Mouse (Mus musculus): ENCODE measurements at regions not wholly inside any gene's neighbourhood (a gene's known extent, or its start where the extent isn't known, plus 50 kb on each side); places are given as distances from the start of the nearest gene placed in this dataset.

DNA sequence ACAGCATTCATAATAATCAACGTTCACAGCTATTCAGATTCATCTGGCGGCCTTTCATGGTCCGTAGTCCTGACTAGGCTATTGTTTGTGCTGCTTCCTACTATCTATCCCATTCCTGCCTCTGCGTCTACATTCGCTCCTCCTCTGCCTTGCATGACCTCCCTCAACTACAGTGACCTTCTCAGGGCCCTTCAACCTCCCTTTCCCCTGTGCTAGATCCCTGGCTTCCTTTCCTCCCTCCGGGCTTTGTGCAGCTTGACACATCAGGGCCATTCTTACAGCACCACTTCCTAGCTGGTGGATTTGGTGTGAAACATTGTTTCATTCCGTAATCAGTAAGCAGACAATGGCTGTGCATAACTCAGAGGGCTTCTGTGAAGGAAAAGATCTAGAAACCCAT lies 65.6 kb downstream of the Ppp1r3c start:
- H3K4me2 ChIP-seq (ENCODE audit: low read length), result no peak overlapping the region
- no peaks in the 10 kb centered on the region for H3K36me3 ChIP-seq (ENCODE audit: insufficient read depth, low read length)
- H3K9me3 ChIP-seq (replicated peaks; ENCODE audit: low read length), result no peaks in the 10 kb centered on the region
- H3K27ac ChIP-seq, result no peak overlapping the region
- ATAC-seq (replicated peaks; ENCODE audit: low FRiP score, low read depth) (no peak), DNase-seq (ENCODE audit: low spot score) (no peak)
- no peak overlapping the region for H3K4me3 ChIP-seq (replicated peaks; ENCODE audit: low read depth, low read length)
- no peaks in the 10 kb centered on the region for H3K4me1 ChIP-seq (replicated peaks; ENCODE audit: insufficient read depth, low read length)
- H3K9ac ChIP-seq (ENCODE audit: low read depth, low read length), result no peak overlapping the region
- no peaks in the 10 kb centered on the region for H3K27me3 ChIP-seq (ENCODE audit: insufficient read depth, low read length)
- whole genome bisulfite sequencing, result 60% methylated on average over 7 of the region's 7 CpGs
- TF ChIP-seq CTCF (IDR thresholded peaks at IDR 0.05; ENCODE audit: low read depth), result no peak

Measured in kidney, postnatal 0 days (tissue).